Mouse (Mus musculus): ENCODE results near the gene Sis. TPM values are rescaled to one million over a fixed set of nuclear protein-coding genes. Genes with fewer than 3 reads are reported as not detected.

Sis gene
- total and polyA plus RNA-seq, 2 experiments from 2014 or later: not detected

DNA sequence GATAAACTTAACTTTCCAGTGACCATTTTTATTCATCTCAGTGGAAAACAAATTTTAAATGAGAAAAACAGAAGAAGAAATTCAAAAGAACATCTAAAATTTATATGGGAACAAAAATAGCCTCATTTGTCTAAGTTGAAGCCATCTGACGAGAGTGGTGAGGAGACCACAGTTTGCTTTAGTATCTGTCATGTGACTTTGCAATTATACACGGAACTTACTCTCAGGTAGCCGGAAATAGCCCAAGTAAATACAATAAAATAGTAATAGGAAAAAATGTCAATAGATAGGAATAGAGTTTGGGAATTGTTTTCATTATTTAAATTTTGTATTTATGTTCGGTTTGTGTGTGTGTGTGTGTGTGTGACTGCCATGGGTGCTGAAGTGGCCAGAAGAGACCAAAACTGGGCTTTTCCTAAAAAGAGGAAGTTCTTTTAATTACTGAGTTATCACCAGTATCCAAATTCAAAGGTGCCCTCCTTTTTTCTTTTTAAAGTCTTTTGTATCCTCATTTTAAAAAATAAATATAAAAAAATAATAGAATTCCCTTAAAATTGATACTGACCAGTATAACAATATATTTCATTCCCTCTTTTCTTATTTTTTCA, 48.6 kb downstream of the Sis start:
- no peaks in the 10 kb centered on the region for H3K9me3 ChIP-seq (replicated peaks; ENCODE audit: control insufficient read depth, low read length)
- H3K4me2 ChIP-seq (ENCODE audit: low read depth, low read length): no peak overlapping the region
- no peak overlapping the region for H3K4me3 ChIP-seq (ENCODE audit: low read depth, low read length)
- DNase-seq (ENCODE audit: low spot score) (no peak), ATAC-seq (ENCODE audit: insufficient read depth, low read depth) (no peak)
- no peaks in the 10 kb centered on the region for H3K4me1 ChIP-seq (ENCODE audit: control insufficient read depth, insufficient read depth)
- H3K36me3 ChIP-seq (replicated peaks; ENCODE audit: control insufficient read depth, insufficient read depth, low read length): no peaks in the 10 kb centered on the region
- no peaks in the 10 kb centered on the region for H3K27me3 ChIP-seq (ENCODE audit: control insufficient read depth, insufficient read depth, low read length)
- H3K27ac ChIP-seq (ENCODE audit: low read depth): no peak overlapping the region
- TF ChIP-seq EP300 (IDR thresholded peaks at IDR 0.05; ENCODE audit: low read depth) (no peak), CTCF (IDR thresholded peaks at IDR 0.05; ENCODE audit: low read depth) (no peak)
- WGBS: 71% methylated on average over 4 of the region's 4 CpGs
- H3K9ac ChIP-seq (replicated peaks; ENCODE audit: low read depth, low read length): no peak overlapping the region

- Histone ChIP-seq H3K9ac (replicated peaks; ENCODE audit: low read depth, low read length) (no peak overlapping the region), H3K36me3 (replicated peaks; ENCODE audit: control insufficient read depth, insufficient read depth, low read length) (no peaks in the 10 kb centered on the region), H3K4me2 (ENCODE audit: low read depth, low read length) (no peak overlapping the region), H3K9me3 (replicated peaks; ENCODE audit: control insufficient read depth, low read length) (no peaks in the 10 kb centered on the region), H3K27me3 (ENCODE audit: control insufficient read depth, insufficient read depth, low read length) (no peaks in the 10 kb centered on the region), H3K4me3 (ENCODE audit: low read depth, low read length) (no peak overlapping the region), H3K4me1 (ENCODE audit: control insufficient read depth, insufficient read depth) (no peaks in the 10 kb centered on the region), H3K27ac (ENCODE audit: low read depth) (no peak overlapping the region)
- ATAC-seq (ENCODE audit: insufficient read depth, low read depth): no peak
- DNase-seq (ENCODE audit: low spot score): no peak
- WGBS: 77% methylated on average over 1 of the region's 1 CpGs
- TF ChIP-seq CTCF (IDR thresholded peaks at IDR 0.05; ENCODE audit: low read depth) (no peak), EP300 (IDR thresholded peaks at IDR 0.05; ENCODE audit: low read depth) (no peak)
Observed at GRCm38 (mm10) chr3:72882501-72882900, 85.2 kb downstream of the Sis start.

DNA sequence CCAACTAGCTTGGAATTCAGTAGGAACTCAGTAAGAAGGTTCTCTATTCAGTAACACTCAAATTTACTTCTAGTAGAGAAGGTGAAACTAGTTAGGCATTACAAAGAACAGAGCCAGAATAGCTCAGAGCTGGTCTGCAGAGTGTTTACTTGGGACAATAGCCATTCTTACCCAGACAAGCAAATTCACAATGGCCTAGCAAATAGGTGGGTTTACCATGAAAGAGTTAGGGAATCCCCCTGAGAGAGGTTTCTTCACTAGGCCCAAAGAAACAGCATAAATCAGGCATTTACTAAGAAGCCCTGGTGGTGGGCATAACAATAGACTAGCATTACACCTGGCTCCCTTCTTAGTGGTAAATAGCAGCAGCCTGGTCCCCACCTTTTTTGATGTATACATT, 99.5 kb downstream of the Sis start:
- Histone ChIP-seq H3K9ac (replicated peaks; ENCODE audit: low read depth, low read length) (no peak overlapping the region), H3K4me2 (ENCODE audit: low read depth, low read length) (no peak overlapping the region), H3K4me3 (ENCODE audit: low read depth, low read length) (no peak overlapping the region), H3K4me1 (ENCODE audit: control insufficient read depth, insufficient read depth) (no peaks in the 10 kb centered on the region), H3K27ac (ENCODE audit: low read depth) (no peak overlapping the region), H3K27me3 (ENCODE audit: control insufficient read depth, insufficient read depth, low read length) (no peaks in the 10 kb centered on the region), H3K36me3 (replicated peaks; ENCODE audit: control insufficient read depth, insufficient read depth, low read length) (no peaks in the 10 kb centered on the region), H3K9me3 (replicated peaks; ENCODE audit: control insufficient read depth, low read length) (no peaks in the 10 kb centered on the region)
- ATAC-seq (ENCODE audit: insufficient read depth, low read depth) (no peak), DNase-seq (ENCODE audit: low spot score) (no peak)
- TF ChIP-seq EP300 (IDR thresholded peaks at IDR 0.05; ENCODE audit: low read depth) (no peak), CTCF (IDR thresholded peaks at IDR 0.05; ENCODE audit: low read depth) (no peak)

GRCm38 (mm10) chr3:72858738-72859137, 108.9 kb downstream of the Sis start:
- ATAC-seq (ENCODE audit: insufficient read depth, low read depth) (no peak), DNase-seq (ENCODE audit: low spot score) (no peak)
- Histone ChIP-seq H3K4me2 (ENCODE audit: low read depth, low read length) (no peak overlapping the region), H3K9ac (replicated peaks; ENCODE audit: low read depth, low read length) (no peak overlapping the region), H3K4me1 (ENCODE audit: control insufficient read depth, insufficient read depth) (no peaks in the 10 kb centered on the region), H3K4me3 (ENCODE audit: low read depth, low read length) (no peak overlapping the region), H3K27ac (ENCODE audit: low read depth) (no peak overlapping the region), H3K27me3 (ENCODE audit: control insufficient read depth, insufficient read depth, low read length) (no peaks in the 10 kb centered on the region), H3K9me3 (replicated peaks; ENCODE audit: control insufficient read depth, low read length) (no peaks in the 10 kb centered on the region), H3K36me3 (replicated peaks; ENCODE audit: control insufficient read depth, insufficient read depth, low read length) (no peaks in the 10 kb centered on the region)
- WGBS: 71% methylated on average over 3 of the region's 3 CpGs
- no peak for TF ChIP-seq CTCF (IDR thresholded peaks at IDR 0.05; ENCODE audit: low read depth)
- no peak for TF ChIP-seq EP300 (IDR thresholded peaks at IDR 0.05; ENCODE audit: low read depth)

DNA sequence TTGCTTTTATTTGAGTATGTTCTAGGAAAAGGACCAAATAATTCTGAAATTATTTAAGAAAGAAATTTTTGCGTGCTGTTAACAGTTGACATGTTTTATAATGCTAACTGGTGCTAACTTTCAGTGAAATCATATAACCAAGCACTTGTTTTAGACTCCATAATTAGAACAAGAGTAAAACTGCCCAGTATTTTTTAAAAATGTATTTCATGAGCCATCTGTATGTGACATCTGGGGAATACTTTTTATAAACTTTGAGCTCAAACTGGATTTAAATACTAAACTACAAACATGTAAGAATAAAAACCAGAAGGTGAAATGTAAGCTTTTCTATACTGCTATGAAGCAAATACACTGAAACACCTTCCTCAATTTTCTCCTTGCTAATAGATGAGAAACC, 112.3 kb downstream of the Sis start:
- Histone ChIP-seq H3K4me2 (ENCODE audit: low read depth, low read length) (no peak overlapping the region), H3K27ac (ENCODE audit: low read depth) (no peak overlapping the region), H3K4me1 (ENCODE audit: control insufficient read depth, insufficient read depth) (no peaks in the 10 kb centered on the region), H3K9ac (replicated peaks; ENCODE audit: low read depth, low read length) (no peak overlapping the region), H3K4me3 (ENCODE audit: low read depth, low read length) (no peak overlapping the region), H3K27me3 (ENCODE audit: control insufficient read depth, insufficient read depth, low read length) (no peaks in the 10 kb centered on the region), H3K36me3 (replicated peaks; ENCODE audit: control insufficient read depth, insufficient read depth, low read length) (no peaks in the 10 kb centered on the region), H3K9me3 (replicated peaks; ENCODE audit: control insufficient read depth, low read length) (no peaks in the 10 kb centered on the region)
- TF ChIP-seq CTCF (IDR thresholded peaks at IDR 0.05; ENCODE audit: low read depth): no peak
- no peak for TF ChIP-seq EP300 (IDR thresholded peaks at IDR 0.05; ENCODE audit: low read depth)
- DNase-seq (ENCODE audit: low spot score): no peak
- no peak for ATAC-seq (ENCODE audit: insufficient read depth, low read depth)
- 60% methylated on average over 1 of the region's 1 CpGs for WGBS

- Histone ChIP-seq H3K4me3 (ENCODE audit: low read depth, low read length) (no peak overlapping the region), H3K4me1 (ENCODE audit: control insufficient read depth, insufficient read depth) (no peaks in the 10 kb centered on the region), H3K9me3 (replicated peaks; ENCODE audit: control insufficient read depth, low read length) (no peaks in the 10 kb centered on the region), H3K36me3 (replicated peaks; ENCODE audit: control insufficient read depth, insufficient read depth, low read length) (no peaks in the 10 kb centered on the region), H3K27me3 (ENCODE audit: control insufficient read depth, insufficient read depth, low read length) (no peaks in the 10 kb centered on the region), H3K9ac (replicated peaks; ENCODE audit: low read depth, low read length) (no peak overlapping the region), H3K4me2 (ENCODE audit: low read depth, low read length) (no peak overlapping the region), H3K27ac (ENCODE audit: low read depth) (no peak overlapping the region)
- WGBS: 61% methylated on average over 2 of the region's 2 CpGs
- ATAC-seq (ENCODE audit: insufficient read depth, low read depth): no peak
- no peak for DNase-seq (ENCODE audit: low spot score)
- no peak for TF ChIP-seq CTCF (IDR thresholded peaks at IDR 0.05; ENCODE audit: low read depth)
- no peak for TF ChIP-seq EP300 (IDR thresholded peaks at IDR 0.05; ENCODE audit: low read depth)
Observed at GRCm38 (mm10) chr3:72840641-72841040, 127.0 kb downstream of the Sis start.

Other genes starting within 250 kb of the Sis start
- gene Slitrk3, start 89.9 kb upstream of the Sis start, total RNA-seq (2014; rRNA removed; ENCODE audit: low replicate concordance): 0.66 TPM in 1 of 2 replicates, not detected in the other
- gene Slitrk3, start 89.9 kb upstream of the Sis start, polyA plus RNA-seq (2015; fragmentation: Nextera tagmentation; extraction: Ambion mirVana): 0.03 TPM in 2 replicates